Mouse (Mus musculus) urinary bladder, postnatal 36 days (tissue): Measurements from ENCODE around the gene Sod3.

Source experiments
- DNase-seq, 2 experiments: peaks; one replicate each; pipeline ENCODE4 v3.0.0; 2022; ENCODE audit warnings: low spot score in 2 of 2, mixed read lengths in 1 of 2

The Sod3 gene

GRCm38 (mm10) chr5:52363468-52364150, at the start of gene Sod3:
Gene Sod3, plus strand, starts transcription at chr5:52363791.
- peak; percentile 46 to 80 for DNase-seq

GRCm38 (mm10) chr5:52316926-52317325, 46.7 kb upstream of the Sod3 start:
- no peak for DNase-seq

DNA sequence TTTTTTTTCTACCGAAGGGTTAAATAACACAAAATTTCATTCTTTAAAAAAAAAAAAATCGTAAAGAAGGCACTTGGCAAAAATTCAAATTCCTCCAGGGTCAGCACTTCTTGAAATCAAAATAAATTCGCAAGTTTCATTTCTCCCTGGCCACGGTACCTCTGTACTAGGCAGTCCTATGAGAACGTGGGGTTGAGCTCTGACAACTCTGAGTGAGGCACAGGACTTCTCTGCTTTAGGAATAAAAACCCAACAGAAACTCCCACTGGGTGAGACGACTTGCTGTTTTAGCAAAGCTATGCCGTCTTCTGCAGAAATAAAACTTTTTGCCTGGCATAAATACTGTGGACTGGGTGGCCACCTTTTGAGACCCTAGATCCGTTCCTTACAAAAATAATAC, 44.1 kb upstream of the Sod3 start:
- no peak for DNase-seq

DNA sequence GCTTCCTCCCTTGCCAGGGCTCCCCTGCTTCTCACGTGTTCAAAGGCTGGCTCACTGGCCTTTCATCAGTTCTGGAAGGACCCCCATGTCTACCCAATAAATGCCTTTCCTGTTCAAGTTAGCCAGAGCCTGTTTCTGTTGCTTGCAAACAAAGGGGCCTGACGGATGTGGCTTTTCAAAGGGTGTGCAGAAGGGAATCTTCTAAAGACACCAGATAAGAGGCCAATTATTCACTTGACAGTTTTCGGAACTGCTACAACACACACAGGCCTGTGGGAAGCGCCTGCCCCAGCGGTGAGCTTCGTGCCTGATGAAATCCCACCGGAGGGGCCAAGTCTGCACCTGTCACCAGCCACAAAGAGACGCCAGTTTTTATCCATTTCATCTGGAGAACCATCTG, 31.5 kb upstream of the Sod3 start:
- DNase-seq, result no peak

- no peak for DNase-seq
Measured at GRCm38 (mm10) chr5:52335590-52335989, 28.0 kb upstream of the Sod3 start.

DNA sequence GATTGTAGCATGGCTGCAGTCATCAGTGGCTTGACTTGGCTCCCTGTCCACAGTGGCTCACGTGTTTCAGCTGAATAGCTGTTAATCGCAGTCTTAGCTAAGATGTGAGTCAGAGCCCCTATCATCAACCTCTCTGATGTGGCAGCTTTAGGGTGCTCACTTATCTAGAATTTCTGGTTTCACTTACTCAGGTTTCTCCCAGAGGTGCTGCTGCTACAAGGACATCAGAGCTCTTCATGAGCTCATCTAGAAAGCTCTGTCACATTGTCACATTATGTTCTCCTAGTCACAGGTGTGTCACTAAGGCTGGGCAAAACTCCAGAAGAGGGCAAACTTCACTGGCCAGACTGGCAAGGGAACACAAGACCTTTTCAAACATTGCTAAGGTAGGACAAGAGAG, 24.5 kb upstream of the Sod3 start:
- DNase-seq, result no peak

DNA sequence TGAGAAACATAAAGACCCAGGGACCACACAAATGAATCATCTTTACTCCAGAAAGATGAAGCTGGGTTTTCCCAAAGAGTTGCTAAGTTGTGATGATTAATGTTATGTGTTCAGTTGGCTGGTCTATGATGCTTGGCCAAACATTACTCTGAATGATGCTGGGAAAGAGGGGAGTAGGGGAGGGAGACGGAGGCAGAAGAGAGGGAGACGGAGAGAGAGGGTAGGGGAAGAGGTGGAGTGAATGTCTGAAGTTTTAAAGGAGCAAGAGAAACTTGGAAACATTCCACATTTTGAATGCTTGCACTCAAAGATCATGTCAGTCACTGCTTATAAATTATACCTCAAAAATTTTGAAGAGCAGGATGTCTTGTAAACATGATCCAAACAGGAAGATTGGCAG, 16.7 kb upstream of the Sod3 start:
- DNase-seq, result no peak

DNA sequence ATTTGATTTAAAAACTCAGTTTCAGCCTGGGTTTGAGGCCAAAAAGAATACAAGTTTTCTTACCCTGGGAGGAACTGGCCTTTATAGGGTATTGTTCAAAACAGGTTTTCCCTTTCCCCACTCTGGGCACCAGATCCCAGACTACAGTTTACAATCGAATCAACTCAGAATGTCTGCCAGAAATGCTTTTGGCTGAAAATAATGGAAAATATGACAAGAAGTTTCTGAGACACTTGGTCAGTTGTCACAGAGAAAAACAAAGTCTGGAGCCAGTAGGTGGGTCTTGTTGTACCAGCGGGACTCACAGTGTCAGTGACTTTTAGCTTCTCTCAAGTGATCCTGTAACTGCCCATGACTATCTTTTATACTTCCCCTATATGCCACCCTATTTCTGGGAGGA, 13.1 kb upstream of the Sod3 start:
- no peak for DNase-seq

- DNase-seq, result no peak
Measured at GRCm38 (mm10) chr5:52351561-52351960, 12.0 kb upstream of the Sod3 start.

- no peak for DNase-seq
Measured at GRCm38 (mm10) chr5:52352730-52353129, 10.9 kb upstream of the Sod3 start.

- no peak for DNase-seq
Measured at GRCm38 (mm10) chr5:52354441-52354840, 9.2 kb upstream of the Sod3 start.

GRCm38 (mm10) chr5:52355612-52356011, 8.0 kb upstream of the Sod3 start:
- DNase-seq, result peak; percentile 10 to 52

DNA sequence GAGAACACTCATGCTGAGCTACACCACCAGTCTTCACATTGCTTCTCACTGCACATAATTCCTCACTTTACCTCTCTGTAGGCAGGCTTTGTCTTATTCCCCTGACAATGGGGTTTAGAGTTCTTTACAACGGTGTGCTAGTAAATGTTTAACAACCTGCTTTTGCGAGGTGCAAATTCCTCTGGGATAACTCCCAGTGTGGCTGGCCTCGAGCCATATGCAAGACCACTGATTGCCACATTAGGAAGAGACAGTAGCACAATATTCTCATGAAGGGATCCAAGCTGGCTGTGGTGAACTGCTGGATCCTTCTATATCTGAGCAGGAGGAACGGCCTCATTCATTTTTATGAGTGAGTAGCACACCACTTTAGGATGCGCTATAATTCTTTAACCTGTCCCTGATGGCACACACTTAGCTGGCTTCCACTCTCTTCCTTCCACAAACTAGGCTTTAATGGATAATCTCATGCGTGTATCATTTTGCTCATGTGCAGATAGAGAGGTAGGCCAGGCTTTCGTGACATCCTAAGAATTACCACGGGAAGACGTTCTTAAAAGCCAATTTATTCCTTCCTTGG, 6.3 kb upstream of the Sod3 start:
- no peak for DNase-seq

GRCm38 (mm10) chr5:52358120-52358519, 5.5 kb upstream of the Sod3 start:
- no peak for DNase-seq

- DNase-seq, result no peak
Measured at GRCm38 (mm10) chr5:52360286-52361049, 3.1 kb upstream of the Sod3 start.

DNA sequence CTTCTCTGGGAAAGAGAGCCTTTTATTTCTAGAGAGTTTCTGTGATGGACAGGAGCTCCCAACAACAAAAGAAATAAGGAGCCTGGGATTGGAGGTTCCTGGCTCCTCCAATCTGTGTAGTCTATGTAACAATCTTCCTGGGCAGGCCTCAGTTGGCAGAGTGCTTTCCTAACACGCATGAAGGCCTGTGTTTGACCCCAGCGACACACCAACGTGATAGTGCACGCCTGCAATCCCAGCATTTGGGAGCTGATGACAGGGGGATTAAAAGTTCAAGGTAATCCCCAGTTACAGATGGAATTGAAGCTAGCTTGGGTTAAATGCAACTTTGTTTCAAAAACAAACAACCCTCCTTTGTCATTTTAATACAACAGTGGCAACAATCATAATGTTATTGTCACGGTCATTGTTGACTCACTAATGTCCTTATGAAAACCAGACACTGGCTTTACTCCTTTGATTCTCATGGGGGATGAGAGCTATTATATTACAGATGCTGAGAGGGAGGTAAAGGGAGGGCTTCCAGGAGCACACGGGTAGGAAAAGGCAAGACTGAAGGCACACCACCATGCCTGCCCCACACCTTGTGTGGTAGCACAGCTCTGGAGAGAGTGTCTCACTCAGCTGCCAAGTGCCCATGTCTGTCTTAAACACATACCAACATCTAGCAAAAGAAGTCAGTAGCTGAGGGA, 669 bp upstream of the Sod3 start:
- DNase-seq, result no peak

- no peak for DNase-seq
Measured at GRCm38 (mm10) chr5:52364521-52364920, 930 bp downstream of the Sod3 start.

- no peak for DNase-seq
Measured at GRCm38 (mm10) chr5:52365930-52366329, 2.3 kb downstream of the Sod3 start.

- no peak for DNase-seq
Measured at GRCm38 (mm10) chr5:52366661-52367060, 3.1 kb downstream of the Sod3 start.

DNA sequence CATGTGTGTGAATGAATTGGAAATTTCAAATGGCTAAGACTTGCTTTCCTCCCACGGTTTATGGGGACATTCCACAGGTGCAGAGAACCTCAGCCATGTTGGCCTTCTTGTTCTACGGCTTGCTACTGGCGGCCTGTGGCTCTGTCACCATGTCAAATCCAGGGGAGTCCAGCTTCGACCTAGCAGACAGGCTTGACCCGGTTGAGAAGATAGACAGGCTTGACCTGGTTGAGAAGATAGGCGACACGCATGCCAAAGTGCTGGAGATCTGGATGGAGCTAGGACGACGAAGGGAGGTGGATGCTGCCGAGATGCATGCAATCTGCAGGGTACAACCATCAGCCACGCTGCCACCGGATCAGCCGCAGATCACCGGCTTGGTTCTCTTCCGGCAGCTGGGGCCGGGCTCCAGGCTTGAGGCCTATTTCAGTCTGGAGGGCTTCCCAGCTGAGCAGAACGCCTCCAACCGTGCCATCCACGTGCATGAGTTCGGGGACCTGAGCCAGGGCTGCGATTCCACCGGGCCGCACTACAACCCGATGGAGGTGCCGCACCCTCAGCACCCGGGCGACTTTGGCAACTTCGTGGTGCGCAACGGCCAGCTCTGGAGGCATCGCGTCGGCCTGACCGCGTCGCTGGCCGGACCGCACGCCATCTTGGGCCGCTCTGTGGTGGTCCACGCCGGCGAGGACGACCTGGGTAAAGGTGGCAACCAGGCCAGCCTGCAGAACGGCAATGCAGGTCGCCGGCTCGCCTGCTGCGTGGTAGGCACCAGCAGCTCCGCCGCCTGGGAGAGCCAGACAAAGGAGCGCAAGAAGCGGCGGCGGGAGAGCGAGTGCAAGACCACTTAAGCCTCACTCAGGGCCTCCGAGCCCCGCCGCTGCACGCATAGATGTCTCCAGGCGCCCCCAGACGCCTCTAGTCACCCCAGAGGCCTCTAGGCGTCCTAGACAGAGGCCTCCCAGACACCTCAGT, 4.6 kb downstream of the Sod3 start:
- DNase-seq, result no peak

GRCm38 (mm10) chr5:52370901-52371300, 7.3 kb downstream of the Sod3 start:
- no peak for DNase-seq
